Mouse (Mus musculus) stomach, embryonic 15.5 days (tissue): ENCODE data around the gene Xab2. TPM values are rescaled to one million over a fixed set of nuclear protein-coding genes. Genes with fewer than 3 reads are reported as not detected.

Source experiments
- ATAC-seq: fragments of 200-750 bp; cut with Nextera tagmentation; 2 replicates; pipeline ENCODE4 v1.8.0; 2017; ENCODE audit warnings: low read depth, moderate number of reproducible peaks, moderate TSS enrichment; ENCODE audit not compliant: insufficient read depth, low FRiP score
- H3K27ac ChIP-seq: fragments of 300-500 bp; sonication (generic); 2 replicates; pipeline ENCODE4 v1.5.1; 2015; ENCODE audit warnings: mild to moderate bottlenecking, inconsistent platforms
- H3K27me3 ChIP-seq: fragments of 300-500 bp; sonication (generic); replicated peaks from 2 replicates; pipeline ENCODE4 v1.6.1; 2015; ENCODE audit warnings: inconsistent platforms
- H3K36me3 ChIP-seq: fragments of 300-500 bp; sonication (generic); 2 replicates; pipeline ENCODE4 v1.6.1; 2015; ENCODE audit warnings: inconsistent platforms
- H3K4me1 ChIP-seq: fragments of 300-500 bp; sonication (generic); 2 replicates; pipeline ENCODE4 v1.6.1; 2015; ENCODE audit warnings: inconsistent platforms
- H3K4me2 ChIP-seq: fragments of 300-500 bp; sonication (generic); 2 replicates; pipeline ENCODE4 v1.6.1; 2015; ENCODE audit warnings: mild to moderate bottlenecking, inconsistent platforms
- H3K4me3 ChIP-seq: fragments of 300-500 bp; sonication (generic); replicated peaks from 2 replicates; pipeline ENCODE4 v1.5.1; 2015; ENCODE audit warnings: inconsistent platforms
- H3K9ac ChIP-seq: fragments of 300-500 bp; sonication (generic); 2 replicates; pipeline ENCODE4 v1.6.1; 2015; ENCODE audit warnings: inconsistent platforms
- H3K9me3 ChIP-seq: fragments of 300-500 bp; sonication (generic); 2 replicates; pipeline ENCODE4 v1.6.1; 2016; ENCODE audit warnings: inconsistent platforms
- WGBS: fragments of 180-500 bp; shearing (Covaris S2); methylation state at CpG from one replicate; pipeline ENCODE4 v1.1.7; 2015; 5-methylcytosine and 5-hydroxymethylcytosine counted together
- polyA plus RNA-seq: library from polyadenylated mRNA; unstranded; fragments of >200 nt; fragmentation: Nextera tagmentation; extraction: Ambion mirVana; gene quantifications from 2 replicates; pipeline ENCODE4 v1.2.1, GENCODE M21; 2015

Gene Xab2
- polyA plus RNA-seq, 1 experiment from 2014 or later = 49.2 TPM

GRCm38 (mm10) chr8:3607822-3608221 lies 13.3 kb downstream of the Xab2 start:
- WGBS = 86% methylated on average over 7 of the region's 7 CpGs
- ATAC-seq = no peak
- H3K9ac ChIP-seq = no peak overlapping the region
- no peaks in the 10 kb centered on the region for H3K9me3 ChIP-seq
- no peak overlapping the region for H3K27ac ChIP-seq
- peaks cover 43% of the 10 kb centered on the region for H3K36me3 ChIP-seq
- H3K4me2 ChIP-seq = no peak overlapping the region
- no peak overlapping the region for H3K4me3 ChIP-seq
- no peaks in the 10 kb centered on the region for H3K27me3 ChIP-seq
- H3K4me1 ChIP-seq = 0 out of 2 replicates have a peak, but pooled peaks cover 4% of the 10 kb centered on the region

GRCm38 (mm10) chr8:3606593-3606992 lies 14.5 kb downstream of the Xab2 start:
- Histone ChIP-seq H3K4me3 (no peak overlapping the region), H3K36me3 (peaks cover 38% of the 10 kb centered on the region), H3K4me1 (0 out of 2 replicates have a peak, but pooled peaks cover 4% of the 10 kb centered on the region), H3K9me3 (no peaks in the 10 kb centered on the region), H3K4me2 (no peak overlapping the region), H3K9ac (no peak overlapping the region), H3K27me3 (no peaks in the 10 kb centered on the region), H3K27ac (no peak overlapping the region)
- WGBS = 67% methylated on average over 16 of the region's 16 CpGs
- ATAC-seq = no peak

- no peak overlapping the region for H3K27ac ChIP-seq
- H3K9ac ChIP-seq = no peak overlapping the region
- no peak overlapping the region for H3K4me3 ChIP-seq
- H3K4me1 ChIP-seq = no peaks in the 10 kb centered on the region
- no peaks in the 10 kb centered on the region for H3K9me3 ChIP-seq
- no peak for ATAC-seq
- H3K36me3 ChIP-seq = peaks cover 16% of the 10 kb centered on the region
- H3K4me2 ChIP-seq = no peak overlapping the region
- no peaks in the 10 kb centered on the region for H3K27me3 ChIP-seq
- WGBS = 73% methylated on average over 13 of the region's 13 CpGs
These were observed 17.7 kb downstream of the Xab2 start for GRCm38 (mm10) chr8:3603439-3603838.

- 87% methylated on average over 6 of the region's 6 CpGs for WGBS
- no peak overlapping the region for H3K9ac ChIP-seq
- H3K4me1 ChIP-seq = no peaks in the 10 kb centered on the region
- no peaks in the 10 kb centered on the region for H3K27me3 ChIP-seq
- no peak overlapping the region for H3K4me2 ChIP-seq
- peaks cover 8% of the 10 kb centered on the region; the same call in 1 of the 2 replicates for H3K36me3 ChIP-seq
- no peak overlapping the region for H3K4me3 ChIP-seq
- no peak for ATAC-seq
- H3K27ac ChIP-seq = no peak overlapping the region
- H3K9me3 ChIP-seq = no peaks in the 10 kb centered on the region
These were observed 20.7 kb downstream of the Xab2 start for GRCm38 (mm10) chr8:3600401-3600800.

GRCm38 (mm10) chr8:3599219-3599618 lies 21.9 kb downstream of the Xab2 start:
- H3K27ac ChIP-seq = no peak overlapping the region
- no peak for ATAC-seq
- H3K9me3 ChIP-seq = no peaks in the 10 kb centered on the region
- H3K36me3 ChIP-seq = peaks cover 8% of the 10 kb centered on the region; the same call in 1 of the 2 replicates
- H3K4me1 ChIP-seq = no peaks in the 10 kb centered on the region
- WGBS = 64% methylated on average over 1 of the region's 1 CpGs
- H3K27me3 ChIP-seq = no peaks in the 10 kb centered on the region
- H3K9ac ChIP-seq = no peak overlapping the region
- no peak overlapping the region for H3K4me3 ChIP-seq
- no peak overlapping the region for H3K4me2 ChIP-seq

- 65% methylated on average over 3 of the region's 3 CpGs for WGBS
- no peak overlapping the region for H3K27ac ChIP-seq
- H3K4me2 ChIP-seq = no peak overlapping the region
- 0 out of 2 replicates have a peak, but pooled peaks cover 4% of the 10 kb centered on the region for H3K4me1 ChIP-seq
- H3K9me3 ChIP-seq = no peaks in the 10 kb centered on the region
- H3K9ac ChIP-seq = no peak overlapping the region
- H3K4me3 ChIP-seq = no peak overlapping the region
- H3K27me3 ChIP-seq = no peaks in the 10 kb centered on the region
- no peak for ATAC-seq
- H3K36me3 ChIP-seq = peaks cover 8% of the 10 kb centered on the region; the same call in 1 of the 2 replicates
These were observed 23.1 kb downstream of the Xab2 start for GRCm38 (mm10) chr8:3598054-3598453.

GRCm38 (mm10) chr8:3594466-3594865 lies 26.6 kb downstream of the Xab2 start:
- Histone ChIP-seq H3K4me1 (0 out of 2 replicates have a peak, but pooled peaks cover 6% of the 10 kb centered on the region), H3K36me3 (no peaks in the 10 kb centered on the region), H3K27ac (no peak overlapping the region), H3K4me2 (no peak overlapping the region), H3K4me3 (no peak overlapping the region), H3K9me3 (no peaks in the 10 kb centered on the region), H3K27me3 (no peaks in the 10 kb centered on the region), H3K9ac (no peak overlapping the region)
- ATAC-seq = no peak
- 83% methylated on average over 2 of the region's 2 CpGs for WGBS

- Histone ChIP-seq H3K9ac (no peak overlapping the region), H3K4me3 (no peak overlapping the region), H3K27me3 (no peaks in the 10 kb centered on the region), H3K9me3 (no peaks in the 10 kb centered on the region), H3K27ac (no peak overlapping the region), H3K4me1 (0 out of 2 replicates have a peak, but pooled peaks cover 6% of the 10 kb centered on the region), H3K36me3 (no peaks in the 10 kb centered on the region), H3K4me2 (no peak overlapping the region)
- 66% methylated on average over 3 of the region's 3 CpGs for WGBS
- ATAC-seq = no peak
These were observed 27.6 kb downstream of the Xab2 start for GRCm38 (mm10) chr8:3593470-3593869.

GRCm38 (mm10) chr8:3588258-3588633 lies 32.9 kb downstream of the Xab2 start:
- peak overlapping the region; percentile 56 for H3K9ac ChIP-seq
- H3K36me3 ChIP-seq = no peaks in the 10 kb centered on the region
- peak overlapping the region; percentile 90 for H3K4me2 ChIP-seq
- H3K27me3 ChIP-seq = no peaks in the 10 kb centered on the region
- peak overlapping the region; percentile 88 for H3K27ac ChIP-seq
- peak overlapping the region; percentile 67 for H3K4me3 ChIP-seq
- ATAC-seq = peak; percentile 36
- no peaks in the 10 kb centered on the region for H3K9me3 ChIP-seq
- H3K4me1 ChIP-seq = 0 out of 2 replicates have a peak, but pooled peaks cover 3% of the 10 kb centered on the region
- 7% methylated on average over 11 of the region's 11 CpGs for WGBS

GRCm38 (mm10) chr8:3587391-3588257 lies 33.5 kb downstream of the Xab2 start:
- peak overlapping the region; percentile 56 for H3K9ac ChIP-seq
- H3K27me3 ChIP-seq = no peaks in the 10 kb centered on the region
- WGBS = under 1% methylated on average over 76 of the region's 77 CpGs
- ATAC-seq = peak; percentile 70
- H3K9me3 ChIP-seq = no peaks in the 10 kb centered on the region
- peak overlapping the region; percentile 90 for H3K4me2 ChIP-seq
- no peaks in the 10 kb centered on the region for H3K36me3 ChIP-seq
- H3K4me3 ChIP-seq = peak overlapping the region; percentile 67
- peak overlapping the region; percentile 88 for H3K27ac ChIP-seq
- no peaks in the 10 kb centered on the region for H3K4me1 ChIP-seq

- Histone ChIP-seq H3K36me3 (no peaks in the 10 kb centered on the region), H3K9me3 (no peaks in the 10 kb centered on the region), H3K9ac (peak within 1 kb of the TSS; percentile 56), H3K4me3 (peak within 1 kb of the TSS; percentile 67), H3K4me1 (no peaks in the 10 kb centered on the region), H3K27me3 (no peaks in the 10 kb centered on the region), H3K27ac (peak within 1 kb of the TSS; percentile 88), H3K4me2 (peak within 1 kb of the TSS; percentile 90)
- 0 out of 2 replicates have a peak, but pooled peaks have one; percentile 0 for ATAC-seq
- WGBS = 9% methylated on average over 7 of the region's 7 CpGs
These were observed 34.1 kb downstream of the Xab2 start, which contains the start of gene Camsap3 for GRCm38 (mm10) chr8:3586993-3587390. TSS of gene Camsap3 (plus strand) at chr8:3587293.

GRCm38 (mm10) chr8:3586452-3586851 lies 34.7 kb downstream of the Xab2 start:
- Histone ChIP-seq H3K4me2 (no peak overlapping the region), H3K27ac (no peak overlapping the region), H3K9ac (no peak overlapping the region), H3K4me3 (no peak overlapping the region), H3K4me1 (no peaks in the 10 kb centered on the region), H3K27me3 (no peaks in the 10 kb centered on the region), H3K9me3 (no peaks in the 10 kb centered on the region), H3K36me3 (no peaks in the 10 kb centered on the region)
- ATAC-seq = peak; percentile 12; the same call in 1 of the 2 replicates
- WGBS = 69% methylated on average over 2 of the region's 2 CpGs
